Mouse (Mus musculus): ENCODE data around the gene Isoc2a. TPM values are rescaled to one million over a fixed set of nuclear protein-coding genes. Genes with fewer than 3 reads are reported as not detected.
A peak's percentile ranks its signal among the peaks of the same experiment; 100 is the strongest.
"Not testable (repeated sequence)": the region's sequence is repeated elsewhere in the genome, so short reads cannot be mapped to it uniquely, and the experiment has no call there.

The Isoc2a gene
- polyA plus RNA-seq, 1 experiment from 2014 or later = 0.80 TPM

DNA sequence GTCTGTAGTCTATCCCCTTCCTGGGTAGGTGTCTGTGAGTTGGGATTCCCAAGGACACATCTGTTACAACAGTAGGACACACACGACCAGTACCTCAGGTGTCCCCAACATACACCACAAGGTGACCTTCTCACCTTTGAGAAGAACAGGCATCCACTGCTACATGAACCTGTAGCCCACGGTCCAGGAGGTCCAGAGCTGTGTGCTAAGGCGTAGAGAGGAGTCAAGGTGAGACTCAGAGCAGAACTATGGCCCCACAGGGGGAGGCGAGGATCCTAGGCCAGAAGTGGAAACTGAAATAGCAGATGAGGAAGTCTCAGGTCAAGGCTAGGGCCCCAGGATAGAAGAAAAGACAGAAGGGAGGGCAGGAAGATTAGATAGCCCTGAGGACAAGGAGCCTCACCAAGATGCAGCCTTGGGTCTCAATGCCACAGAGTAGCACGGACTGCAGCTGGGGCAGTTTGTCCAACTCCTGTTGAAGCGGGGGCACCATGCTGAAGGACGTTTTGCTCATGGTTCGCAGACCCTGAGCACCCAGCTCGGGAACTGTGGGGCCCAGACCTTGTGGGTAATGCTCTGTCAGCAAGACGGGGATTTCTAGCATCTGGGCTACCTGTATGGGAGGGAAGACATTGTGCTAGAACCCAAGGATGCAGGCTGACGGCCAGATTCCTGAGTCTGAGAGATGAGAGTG is 26.2 kb upstream of the Isoc2a start:
- Histone ChIP-seq H3K4me2 (replicated peaks) (no peak overlapping the region), H3K27me3 (peaks cover 4% of the 10 kb centered on the region), H3K36me3 (no peaks in the 10 kb centered on the region), H3K4me3 (no peak overlapping the region), H3K4me1 (no peaks in the 10 kb centered on the region), H3K9ac (replicated peaks) (no peak overlapping the region), H3K9me3 (no peaks in the 10 kb centered on the region), H3K27ac (replicated peaks) (no peak overlapping the region)
- WGBS = 79% methylated on average over 11 of the region's 11 CpGs
- ATAC-seq (ENCODE audit: low FRiP score, low read depth) = no peak

DNA sequence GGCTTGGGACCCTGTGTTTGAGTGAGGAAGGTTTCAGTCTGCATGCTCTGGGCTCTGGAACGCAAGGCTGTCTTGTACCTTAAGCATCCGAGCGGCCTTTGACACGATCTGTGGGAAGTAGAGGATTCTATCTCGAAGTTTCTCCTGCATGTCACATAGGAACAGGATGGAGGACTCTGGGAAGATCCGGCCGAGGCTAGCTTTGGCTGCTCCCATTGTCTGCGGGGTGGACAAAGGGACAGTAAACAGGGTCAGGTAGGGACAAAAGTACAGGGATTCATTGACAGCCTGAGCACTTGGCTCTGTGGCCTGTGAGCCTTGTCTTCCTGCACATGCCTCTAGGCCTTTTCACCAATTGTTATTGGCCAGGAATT is 25.7 kb upstream of the Isoc2a start:
- Histone ChIP-seq H3K27me3 (no peaks in the 10 kb centered on the region; the same call in none of the 2 replicates), H3K4me2 (replicated peaks) (no peak overlapping the region), H3K36me3 (no peaks in the 10 kb centered on the region), H3K4me3 (no peak overlapping the region), H3K9me3 (no peaks in the 10 kb centered on the region), H3K27ac (replicated peaks) (no peak overlapping the region), H3K4me1 (no peaks in the 10 kb centered on the region), H3K9ac (replicated peaks) (no peak overlapping the region)
- 68% methylated on average over 8 of the region's 8 CpGs for WGBS
- ATAC-seq (ENCODE audit: low FRiP score, low read depth) = no peak

DNA sequence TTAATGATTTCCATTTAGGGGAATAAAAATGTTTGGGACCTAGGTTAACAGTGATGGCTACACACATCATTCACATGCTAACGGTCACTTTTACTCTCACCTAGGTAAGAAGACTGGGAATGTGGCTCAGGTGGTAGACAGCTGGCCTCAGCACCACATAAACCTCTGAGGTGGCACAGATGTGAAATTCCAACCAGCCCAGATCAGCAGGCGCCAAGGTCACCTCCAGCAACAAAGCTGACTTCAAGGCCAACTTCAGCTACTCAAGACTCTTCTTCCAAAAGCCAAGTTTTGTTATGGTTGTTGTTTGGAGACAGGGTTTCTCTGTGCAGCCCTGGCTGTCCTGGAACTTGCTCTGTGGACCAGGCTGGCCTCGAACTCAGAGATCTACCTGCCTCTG is 23.3 kb upstream of the Isoc2a start:
- ATAC-seq (ENCODE audit: low FRiP score, low read depth) = no peak
- WGBS = 89% methylated on average over 3 of the region's 3 CpGs
- Histone ChIP-seq H3K4me2 (replicated peaks) (no peak overlapping the region), H3K9ac (replicated peaks) (no peak overlapping the region), H3K9me3 (no peaks in the 10 kb centered on the region), H3K4me1 (no peaks in the 10 kb centered on the region), H3K4me3 (no peak overlapping the region), H3K36me3 (no peaks in the 10 kb centered on the region), H3K27me3 (no peaks in the 10 kb centered on the region; the same call in none of the 2 replicates), H3K27ac (replicated peaks) (no peak overlapping the region)

DNA sequence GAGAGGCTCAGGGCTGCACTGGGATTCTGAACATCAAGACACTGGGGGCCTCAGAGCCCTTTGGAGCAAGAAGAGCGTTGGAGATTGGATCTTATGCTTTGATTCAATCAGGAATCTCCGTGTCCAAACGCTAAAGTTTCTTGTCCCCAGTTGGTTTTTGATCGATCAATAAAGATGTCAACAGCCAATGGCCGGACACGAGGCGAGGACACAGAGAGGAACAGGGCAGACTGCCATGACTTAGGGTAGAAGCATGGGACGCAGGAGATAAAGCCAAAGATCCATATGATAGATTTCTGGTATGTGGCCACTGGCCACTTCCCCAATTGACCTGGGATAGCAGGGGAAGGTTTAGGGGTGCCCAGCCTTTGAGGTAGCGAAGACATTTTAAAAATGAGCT is 20.4 kb upstream of the Isoc2a start:
- Histone ChIP-seq H3K36me3 (no peaks in the 10 kb centered on the region), H3K9ac (replicated peaks) (no peak overlapping the region), H3K9me3 (no peaks in the 10 kb centered on the region), H3K4me2 (replicated peaks) (no peak overlapping the region), H3K4me1 (no peaks in the 10 kb centered on the region), H3K4me3 (no peak overlapping the region), H3K27me3 (no peaks in the 10 kb centered on the region; the same call in none of the 2 replicates), H3K27ac (replicated peaks) (no peak overlapping the region)
- no peak for ATAC-seq (ENCODE audit: low FRiP score, low read depth)
- 85% methylated on average over 9 of the region's 9 CpGs for WGBS

DNA sequence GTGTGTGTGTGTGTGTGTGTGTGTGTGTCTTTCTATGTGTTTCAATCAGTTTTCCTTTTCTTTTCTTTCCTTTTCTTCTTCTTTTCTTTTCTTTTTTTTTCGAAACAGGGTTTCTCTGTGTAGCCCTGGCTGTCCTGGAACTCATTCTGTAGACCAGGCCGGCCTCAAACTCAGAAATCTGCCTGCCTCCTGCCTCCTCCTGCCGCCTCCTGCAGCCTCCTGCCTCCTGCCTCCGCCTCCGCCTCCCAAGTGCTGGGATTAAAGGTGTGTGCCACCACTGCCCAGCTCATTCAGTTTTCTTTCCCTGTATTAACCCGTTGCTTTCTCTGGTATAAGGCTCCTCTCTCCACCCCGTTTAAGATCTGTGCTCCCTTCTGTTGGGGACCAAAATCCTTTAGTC is 19.6 kb upstream of the Isoc2a start:
- Histone ChIP-seq H3K27me3 (no peaks in the 10 kb centered on the region; the same call in none of the 2 replicates), H3K9ac (replicated peaks) (no peak overlapping the region), H3K4me2 (replicated peaks) (no peak overlapping the region), H3K9me3 (no peaks in the 10 kb centered on the region), H3K27ac (replicated peaks) (no peak overlapping the region), H3K36me3 (no peaks in the 10 kb centered on the region), H3K4me3 (no peak overlapping the region), H3K4me1 (no peaks in the 10 kb centered on the region)
- WGBS = 59% methylated on average over 7 of the region's 7 CpGs
- no peak for ATAC-seq (ENCODE audit: low FRiP score, low read depth)

DNA sequence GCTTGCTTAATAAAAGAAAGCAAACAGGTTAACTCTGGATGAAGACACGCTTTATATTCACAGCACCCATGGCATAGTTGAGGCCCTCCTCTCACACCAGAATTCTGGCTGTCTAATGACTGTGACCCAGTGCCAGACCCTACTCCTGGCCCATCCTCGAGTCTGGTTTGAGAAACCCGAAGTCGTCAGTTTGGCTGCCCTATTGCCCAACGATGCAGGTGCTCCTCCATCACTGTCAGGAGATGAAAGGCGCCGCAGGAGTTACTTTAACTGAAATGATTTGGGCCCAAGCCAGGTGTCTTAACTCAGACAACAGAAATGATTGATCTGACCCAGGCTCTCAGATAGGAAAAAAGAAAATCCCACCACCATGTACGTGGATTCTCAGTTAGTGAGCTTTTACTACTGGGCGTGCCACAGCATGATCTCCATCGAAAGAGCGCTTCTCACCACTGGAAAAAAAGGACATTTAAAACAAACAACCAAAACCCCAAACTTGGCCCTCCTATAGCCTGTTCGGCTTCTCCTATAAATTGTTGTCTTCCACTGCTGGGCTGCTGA is 17.5 kb upstream of the Isoc2a start:
- Histone ChIP-seq H3K9me3 (no peaks in the 10 kb centered on the region), H3K4me2 (replicated peaks) (no peak overlapping the region), H3K9ac (replicated peaks) (no peak overlapping the region), H3K4me3 (no peak overlapping the region), H3K27ac (replicated peaks) (no peak overlapping the region), H3K4me1 (no peaks in the 10 kb centered on the region), H3K27me3 (no peaks in the 10 kb centered on the region; the same call in none of the 2 replicates), H3K36me3 (no peaks in the 10 kb centered on the region)
- ATAC-seq (ENCODE audit: low FRiP score, low read depth) = no peak
- 84% methylated on average over 12 of the region's 12 CpGs for WGBS

DNA sequence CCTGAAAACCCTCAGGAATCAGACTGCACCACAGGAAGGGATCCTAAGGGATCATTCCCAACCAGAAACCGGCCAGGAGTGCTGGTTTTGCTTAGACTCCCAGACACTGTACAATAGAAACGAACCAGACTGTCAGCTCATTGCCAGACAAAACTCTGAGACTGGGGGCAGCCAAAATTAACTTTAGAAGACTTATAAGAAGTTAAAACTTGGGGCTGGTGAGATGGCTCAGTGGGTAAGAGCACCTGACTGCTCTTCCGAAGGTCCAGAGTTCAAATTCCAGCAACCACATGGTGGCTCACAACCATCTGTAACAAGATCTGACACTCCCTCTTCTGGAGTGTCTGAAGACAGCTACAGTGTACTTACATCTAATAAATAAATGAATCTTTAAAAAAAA is 16.0 kb upstream of the Isoc2a start:
- H3K9me3 ChIP-seq; H3K9ac ChIP-seq (replicated peaks); ATAC-seq (ENCODE audit: low FRiP score, low read depth); H3K36me3 ChIP-seq; H3K4me2 ChIP-seq (replicated peaks); H3K4me3 ChIP-seq; H3K4me1 ChIP-seq; H3K27me3 ChIP-seq; H3K27ac ChIP-seq (replicated peaks): not testable (repeated sequence)
- 81% methylated on average over 3 of the region's 3 CpGs for WGBS

DNA sequence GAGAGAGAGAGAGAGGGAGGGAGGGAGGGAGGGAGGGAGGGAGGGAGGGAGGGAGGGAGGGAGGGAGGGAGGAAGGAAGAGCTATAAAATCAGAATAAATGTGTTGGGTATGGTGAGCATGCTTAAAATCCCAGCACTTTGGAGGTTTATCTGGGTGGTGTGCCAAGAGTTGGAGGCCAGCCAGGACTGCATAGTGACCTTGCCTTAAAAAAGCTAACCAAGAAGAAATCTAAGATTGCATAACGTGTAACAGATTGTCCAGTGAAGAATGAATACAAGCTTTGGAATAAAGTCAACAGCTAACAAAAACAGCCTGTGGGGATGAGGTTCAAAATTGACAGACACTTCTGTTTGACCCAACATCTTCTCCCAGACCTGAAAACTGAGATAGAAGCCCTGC is 13.9 kb upstream of the Isoc2a start:
- Histone ChIP-seq H3K27ac (replicated peaks) (no peak overlapping the region), H3K9me3 (no peaks in the 10 kb centered on the region), H3K4me2 (replicated peaks) (no peak overlapping the region), H3K4me1 (peaks cover 12% of the 10 kb centered on the region), H3K36me3 (no peaks in the 10 kb centered on the region), H3K4me3 (no peak overlapping the region), H3K27me3 (no peaks in the 10 kb centered on the region; the same call in 1 of the 2 replicates), H3K9ac (replicated peaks) (no peak overlapping the region)
- no peak for ATAC-seq (ENCODE audit: low FRiP score, low read depth)
- 38% methylated on average over 1 of the region's 1 CpGs for WGBS

DNA sequence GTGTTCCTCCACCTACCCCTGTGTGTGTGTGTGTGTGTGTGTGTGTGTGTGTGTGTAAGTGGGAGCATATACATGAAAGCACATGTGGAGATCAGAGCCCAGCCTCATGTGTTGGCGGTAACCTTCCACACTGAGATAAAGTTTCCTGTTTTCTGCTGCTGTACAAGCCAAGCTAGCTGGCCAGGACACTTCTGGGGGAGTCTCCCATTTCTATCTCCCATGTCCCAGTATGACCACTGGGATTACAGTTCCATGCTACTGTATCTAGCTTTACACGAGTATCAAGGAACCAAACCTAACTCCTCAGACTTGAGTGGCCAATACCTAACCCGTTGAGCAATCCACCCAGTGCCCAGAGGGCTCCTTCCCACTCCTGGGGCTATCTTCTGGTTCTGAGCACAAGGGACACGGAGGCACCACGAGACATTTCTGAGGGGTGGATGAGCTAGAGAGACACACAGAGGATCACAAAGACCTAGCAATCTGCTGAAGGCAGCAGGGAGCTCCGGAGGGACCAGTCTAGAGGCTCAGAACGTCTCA is 13.3 kb upstream of the Isoc2a start:
- no peaks in the 10 kb centered on the region; the same call in 1 of the 2 replicates for H3K27me3 ChIP-seq
- 78% methylated on average over 7 of the region's 7 CpGs for whole genome bisulfite sequencing
- H3K4me2 ChIP-seq (replicated peaks) = no peak overlapping the region
- no peak overlapping the region for H3K9ac ChIP-seq (replicated peaks)
- H3K36me3 ChIP-seq = no peaks in the 10 kb centered on the region
- no peak for ATAC-seq (ENCODE audit: low FRiP score, low read depth)
- H3K27ac ChIP-seq (replicated peaks) = no peak overlapping the region
- H3K9me3 ChIP-seq = no peaks in the 10 kb centered on the region
- H3K4me3 ChIP-seq = no peak overlapping the region
- H3K4me1 ChIP-seq = peaks cover 12% of the 10 kb centered on the region

DNA sequence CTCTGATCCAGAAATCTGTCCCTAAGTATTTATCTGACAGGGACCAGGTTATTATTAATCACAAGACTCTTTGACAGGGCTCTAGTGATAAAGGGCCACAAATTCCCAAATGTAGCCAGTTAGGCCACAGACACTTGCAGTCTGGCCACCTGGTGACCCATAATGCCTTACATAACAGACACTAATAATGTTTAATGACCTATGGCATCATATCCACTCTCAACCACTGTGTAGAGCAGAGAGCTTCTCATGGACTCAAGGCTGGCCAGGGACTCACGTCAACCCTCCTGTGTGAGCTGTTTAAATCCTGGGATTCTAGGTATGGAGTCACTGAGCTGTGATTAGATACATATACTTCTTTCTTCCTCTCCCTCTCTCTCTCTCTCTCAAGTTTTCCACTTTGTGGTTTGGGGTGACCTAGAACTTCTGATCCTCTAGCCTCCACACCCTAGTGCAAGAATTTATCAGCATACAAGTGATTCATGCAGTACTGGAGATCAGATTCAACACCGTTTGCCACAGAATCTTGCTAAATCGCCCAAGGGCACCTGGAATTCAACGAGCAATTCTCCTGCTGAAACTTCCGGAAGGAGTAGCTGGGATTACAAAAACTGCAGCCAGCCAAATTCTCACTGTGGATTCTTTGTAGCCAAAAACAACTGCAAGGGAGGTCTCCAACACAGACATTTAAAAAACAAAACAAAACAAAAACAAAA is 12.7 kb upstream of the Isoc2a start:
- Histone ChIP-seq H3K4me1 (peaks cover 12% of the 10 kb centered on the region), H3K4me3 (no peak overlapping the region), H3K27me3 (no peaks in the 10 kb centered on the region; the same call in 1 of the 2 replicates), H3K9me3 (no peaks in the 10 kb centered on the region), H3K9ac (replicated peaks) (no peak overlapping the region), H3K36me3 (no peaks in the 10 kb centered on the region), H3K4me2 (replicated peaks) (no peak overlapping the region), H3K27ac (replicated peaks) (no peak overlapping the region)
- ATAC-seq (ENCODE audit: low FRiP score, low read depth) = no peak
- WGBS = 84% methylated on average over 5 of the region's 5 CpGs

DNA sequence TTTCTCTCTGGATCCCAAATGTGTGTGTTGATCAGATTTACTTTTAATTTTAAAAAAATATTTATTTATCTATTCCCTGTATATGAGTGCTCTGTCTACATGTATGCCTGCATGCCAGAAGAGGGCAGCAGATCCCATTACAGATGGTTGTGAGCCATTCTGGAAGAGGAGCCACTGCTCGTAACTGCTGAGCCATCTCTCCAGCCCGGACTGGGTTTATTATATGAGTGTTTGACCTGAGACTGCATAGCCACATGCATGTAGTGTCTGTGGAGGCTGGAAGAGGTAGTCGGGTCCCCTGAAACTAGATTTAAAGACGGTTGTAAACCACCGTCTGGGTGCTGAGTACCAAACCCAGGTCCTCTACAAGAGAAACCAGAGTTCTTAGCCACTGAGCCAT is 11.9 kb upstream of the Isoc2a start:
- H3K4me3 ChIP-seq = no peak overlapping the region
- no peaks in the 10 kb centered on the region; the same call in 1 of the 2 replicates for H3K27me3 ChIP-seq
- 62% methylated on average over 5 of the region's 5 CpGs for WGBS
- no peaks in the 10 kb centered on the region for H3K36me3 ChIP-seq
- peaks cover 12% of the 10 kb centered on the region for H3K4me1 ChIP-seq
- peak overlapping the region; percentile 59 for H3K4me2 ChIP-seq (replicated peaks)
- ATAC-seq (ENCODE audit: low FRiP score, low read depth) = 0 out of 2 replicates have a peak, but pooled peaks have one; percentile 14
- H3K9me3 ChIP-seq = no peaks in the 10 kb centered on the region
- H3K9ac ChIP-seq (replicated peaks) = no peak overlapping the region
- H3K27ac ChIP-seq (replicated peaks) = no peak overlapping the region

Measured in midbrain, embryonic 12.5 days (tissue).